Mouse (Mus musculus) midbrain, embryonic 10.5 days (tissue): ENCODE data around the gene Ywhah. TPM values are rescaled to one million over a fixed set of nuclear protein-coding genes. Genes with fewer than 3 reads are reported as not detected.
A peak's percentile ranks its signal among the peaks of the same experiment; 100 is the strongest.
"Not testable (repeated sequence)": the region's sequence is repeated elsewhere in the genome, so short reads cannot be mapped to it uniquely, and the experiment has no call there.

ENCODE experiments used
- DNase-seq: peaks from one replicate; pipeline ENCODE4 v3.0.0-alpha.2; 2017; ENCODE audit warnings: low spot score
- H3K27ac ChIP-seq: fragments of 300-500 bp; sonication (generic); replicated peaks from 2 replicates; pipeline ENCODE4 v1.5.1; 2016; ENCODE audit warnings: mild to moderate bottlenecking
- H3K27me3 ChIP-seq: fragments of 300-500 bp; sonication (generic); 2 replicates; pipeline ENCODE4 v1.6.1; 2016; ENCODE audit warnings: low read depth, mild to moderate bottlenecking; ENCODE audit not compliant: poor library complexity, severe bottlenecking
- H3K36me3 ChIP-seq: fragments of 300-500 bp; sonication (generic); 2 replicates; pipeline ENCODE4 v1.6.1; 2016; ENCODE audit warnings: mild to moderate bottlenecking, moderate library complexity
- H3K4me1 ChIP-seq: fragments of 300-500 bp; sonication (generic); 2 replicates; pipeline ENCODE4 v1.6.1; 2016
- H3K4me3 ChIP-seq: fragments of 300-500 bp; sonication (generic); 2 replicates; pipeline ENCODE4 v1.5.1; 2016; ENCODE audit warnings: mild to moderate bottlenecking, moderate library complexity
- H3K9me3 ChIP-seq: fragments of 300-500 bp; sonication (generic); replicated peaks from 2 replicates; pipeline ENCODE4 v1.6.1; 2016; ENCODE audit warnings: mild to moderate bottlenecking
- WGBS: fragments of 180-500 bp; shearing (Covaris S2); methylation state at CpG from one replicate; pipeline ENCODE4 v1.1.7; 2016; 5-methylcytosine and 5-hydroxymethylcytosine counted together
- polyA plus RNA-seq: library from polyadenylated mRNA; unstranded; fragments of >200 nt; fragmentation: Nextera tagmentation; extraction: Ambion mirVana; gene quantifications from 2 replicates; pipeline ENCODE4 v1.2.1, GENCODE M21; 2016

Gene Ywhah
- polyA plus RNA-seq, 1 experiment from 2014 or later = 467 TPM

- WGBS = 4% methylated on average over 15 of the region's 15 CpGs
- H3K27me3 ChIP-seq = no peaks in the 10 kb centered on the region
These were observed 441 bp upstream of the Ywhah start for GRCm38 (mm10) chr5:33018189-33018560.

DNA sequence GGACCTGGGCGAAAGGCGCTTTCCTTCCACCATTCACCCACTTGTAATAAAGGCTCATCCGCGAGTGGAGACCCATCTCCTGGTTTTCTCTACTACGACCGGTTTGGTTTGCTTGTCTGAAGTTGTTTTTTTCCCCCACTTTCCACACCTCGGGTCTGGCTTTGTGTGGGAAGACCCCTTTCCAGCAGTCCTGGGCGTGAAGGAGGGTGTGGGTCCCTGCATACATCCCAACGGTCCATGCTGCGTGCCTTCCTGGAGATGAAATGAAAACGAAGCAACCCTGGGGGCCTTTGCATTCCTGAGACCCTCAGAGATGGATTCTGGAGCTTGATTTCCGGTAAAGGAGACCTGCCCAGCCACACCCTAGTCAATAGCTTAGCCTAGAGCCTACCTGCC lies 808 bp downstream of the Ywhah start:
- peak overlapping the region; percentile 92 for H3K4me3 ChIP-seq
- 0% methylated on average over 12 of the region's 12 CpGs for WGBS
- peak overlapping the region; percentile 99 for H3K27ac ChIP-seq
- no peaks in the 10 kb centered on the region for H3K9me3 ChIP-seq
- no peak for DNase-seq
- H3K27me3 ChIP-seq = no peaks in the 10 kb centered on the region
- H3K36me3 ChIP-seq = peaks cover 34% of the 10 kb centered on the region
- peaks cover 39% of the 10 kb centered on the region for H3K4me1 ChIP-seq

More at GRCm38 (mm10) chr5:33018189-33018560, 441 bp upstream of the Ywhah start:
- Histone ChIP-seq H3K27ac (peak overlapping the region; percentile 99), H3K4me1 (peaks cover 37% of the 10 kb centered on the region), H3K4me3 (peak overlapping the region; percentile 92), H3K9me3 (no peaks in the 10 kb centered on the region), H3K36me3 (peaks cover 21% of the 10 kb centered on the region)
- no peak for DNase-seq

DNA sequence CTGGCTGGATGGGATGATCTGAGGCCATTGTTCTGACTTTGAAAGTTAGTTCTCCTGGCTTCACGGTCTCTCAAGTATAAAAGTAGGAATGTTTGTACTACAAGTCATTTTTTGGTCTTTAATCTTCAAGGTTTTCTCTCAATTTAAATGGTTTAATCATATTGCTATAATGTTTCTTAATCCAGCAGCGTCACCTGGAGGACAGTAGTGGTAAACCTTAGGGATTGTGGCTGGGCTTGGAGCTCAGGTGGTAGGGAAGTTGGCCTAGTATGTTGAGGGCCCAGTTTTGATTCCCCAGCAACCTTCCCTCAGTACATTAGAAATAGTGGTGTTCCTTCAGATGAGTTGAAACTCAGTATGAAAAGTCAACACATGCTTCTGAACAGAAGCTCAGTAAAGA lies 3.0 kb downstream of the Ywhah start:
- peaks cover 56% of the 10 kb centered on the region for H3K36me3 ChIP-seq
- no peaks in the 10 kb centered on the region for H3K27me3 ChIP-seq
- 87% methylated on average over 2 of the region's 2 CpGs for WGBS

DNA sequence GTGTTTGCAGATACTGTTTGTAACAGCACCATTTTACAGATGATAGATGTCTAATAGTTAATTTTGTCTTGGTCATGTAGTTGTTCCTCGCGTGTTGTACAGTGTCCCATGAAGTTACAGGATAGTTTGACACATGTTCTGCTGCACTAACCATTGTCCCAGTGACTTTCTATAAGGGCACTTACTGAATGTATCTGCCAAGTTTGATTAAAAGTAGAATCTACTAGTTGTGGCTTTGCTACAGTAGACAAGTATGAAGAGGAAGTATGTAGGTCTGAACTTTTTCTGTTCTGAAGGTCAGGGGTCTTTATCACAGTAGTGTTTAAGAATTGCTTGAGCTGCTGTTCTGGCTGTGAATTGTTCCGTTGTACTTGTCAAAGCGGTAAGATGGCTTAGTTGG lies 4.7 kb downstream of the Ywhah start:
- H3K36me3 ChIP-seq = peaks cover 66% of the 10 kb centered on the region
- no peaks in the 10 kb centered on the region for H3K27me3 ChIP-seq
- no peaks in the 10 kb centered on the region for H3K9me3 ChIP-seq
- no peak overlapping the region for H3K27ac ChIP-seq
- no peak overlapping the region for H3K4me3 ChIP-seq
- DNase-seq = no peak
- WGBS = 94% methylated on average over 4 of the region's 4 CpGs
- peaks cover 29% of the 10 kb centered on the region for H3K4me1 ChIP-seq

More for the DNA sequence above, 3.0 kb downstream of the Ywhah start:
- Histone ChIP-seq H3K9me3 (no peaks in the 10 kb centered on the region), H3K4me1 (peaks cover 39% of the 10 kb centered on the region), H3K27ac (no peak overlapping the region), H3K4me3 (no peak overlapping the region)
- no peak for DNase-seq

DNA sequence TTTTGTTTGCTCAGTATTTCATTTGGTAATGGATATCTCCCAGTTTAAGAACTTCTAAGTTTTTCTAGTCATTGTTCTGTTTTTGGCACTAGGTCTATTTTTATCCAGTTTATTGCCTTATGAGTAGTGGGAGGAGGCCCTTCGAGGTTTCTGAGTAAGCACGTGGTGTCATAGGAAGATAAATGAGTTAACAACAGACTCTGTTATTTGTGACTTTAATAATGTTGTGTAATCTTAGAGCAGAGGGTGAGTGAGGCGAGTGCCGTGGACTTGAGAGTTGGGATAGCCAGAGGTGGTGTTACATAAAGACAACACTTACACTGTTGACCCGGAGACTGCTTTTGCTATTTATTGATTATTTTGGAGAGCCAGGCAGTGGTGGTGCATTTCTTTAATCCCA lies 5.9 kb downstream of the Ywhah start:
- Histone ChIP-seq H3K36me3 (peaks cover 76% of the 10 kb centered on the region), H3K27me3 (no peaks in the 10 kb centered on the region), H3K9me3 (no peaks in the 10 kb centered on the region), H3K4me1 (peaks cover 34% of the 10 kb centered on the region), H3K4me3 (no peak overlapping the region), H3K27ac (no peak overlapping the region)
- no peak for DNase-seq
- WGBS = 90% methylated on average over 5 of the region's 5 CpGs

- Histone ChIP-seq H3K27ac (no peak overlapping the region), H3K4me3 (no peak overlapping the region), H3K36me3 (peaks cover 50% of the 10 kb centered on the region), H3K4me1 (peaks cover 37% of the 10 kb centered on the region), H3K27me3 (no peaks in the 10 kb centered on the region), H3K9me3 (no peaks in the 10 kb centered on the region)
- WGBS = 87% methylated on average over 2 of the region's 2 CpGs
- DNase-seq = no peak
These were observed 10.0 kb downstream of the Ywhah start for GRCm38 (mm10) chr5:33028656-33029055.

DNA sequence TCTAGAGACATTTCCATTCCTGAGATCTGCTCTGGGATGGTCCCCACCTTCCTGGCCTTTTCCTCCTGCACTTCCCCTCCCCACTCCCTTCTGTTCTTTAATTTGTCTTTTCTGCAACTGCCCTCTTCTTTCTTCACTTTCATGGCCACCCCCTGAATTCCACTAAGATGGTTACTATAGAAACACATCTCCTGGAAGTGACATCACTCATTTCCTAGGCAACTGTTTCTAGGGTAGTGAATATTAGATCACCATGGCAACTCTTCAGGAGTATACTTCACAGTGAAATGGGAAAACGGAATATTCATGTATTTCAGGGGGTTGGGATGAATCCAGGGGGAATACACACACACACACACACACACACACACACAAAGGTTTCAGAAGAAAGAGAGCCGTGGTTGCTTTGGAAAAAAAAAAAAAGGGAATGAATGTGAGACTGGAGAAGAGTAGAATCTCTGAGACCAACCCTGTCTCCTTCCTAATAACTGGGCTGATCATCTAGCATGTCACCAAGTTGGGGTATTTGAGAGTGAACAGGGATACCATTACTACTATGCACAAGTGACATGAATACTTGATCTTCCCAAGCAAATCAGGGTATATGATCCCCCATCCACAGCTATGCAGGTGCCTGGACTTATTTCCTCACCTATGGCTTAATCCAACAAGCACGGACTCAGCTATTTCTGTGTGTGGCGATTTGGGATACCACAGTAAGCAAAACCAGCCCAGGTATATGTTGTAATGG lies 12.0 kb downstream of the Ywhah start:
- Histone ChIP-seq H3K4me3 (no peak overlapping the region), H3K27ac (peak overlapping the region; percentile 63; the same call in 1 of the 2 replicates), H3K36me3 (peaks cover 31% of the 10 kb centered on the region), H3K9me3 (no peaks in the 10 kb centered on the region), H3K27me3 (no peaks in the 10 kb centered on the region), H3K4me1 (peaks cover 35% of the 10 kb centered on the region)
- DNase-seq = no peak
- 71% methylated on average over 4 of the region's 4 CpGs for WGBS

GRCm38 (mm10) chr5:33032036-33032773 lies 13.6 kb downstream of the Ywhah start:
- H3K4me3 ChIP-seq = no peak overlapping the region
- H3K36me3 ChIP-seq = peaks cover 17% of the 10 kb centered on the region
- H3K9me3 ChIP-seq = no peaks in the 10 kb centered on the region
- peaks cover 35% of the 10 kb centered on the region for H3K4me1 ChIP-seq
- WGBS = 85% methylated on average over 10 of the region's 10 CpGs
- no peaks in the 10 kb centered on the region for H3K27me3 ChIP-seq
- H3K27ac ChIP-seq = 0 out of 2 replicates have a peak overlapping the region, but pooled peaks have one; percentile 38
- DNase-seq = no peak

DNA sequence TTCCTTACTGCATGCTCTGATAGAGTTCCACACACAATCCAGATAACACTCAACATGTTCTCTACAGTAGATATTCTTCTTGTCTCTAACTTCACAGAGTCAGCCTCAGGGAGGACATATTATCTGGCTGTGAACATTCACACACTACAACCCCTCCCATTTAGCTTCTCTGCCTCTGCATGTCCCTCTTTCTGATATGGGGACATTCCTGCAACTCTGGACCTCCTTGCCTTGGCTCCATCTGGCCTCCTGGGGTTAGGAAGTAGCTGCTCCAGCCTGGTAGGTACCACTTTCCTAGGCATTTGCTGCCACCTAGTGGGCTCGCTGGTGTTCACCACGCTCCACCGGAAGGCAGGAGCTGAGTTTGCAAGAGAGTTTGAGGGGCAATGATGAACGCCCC lies 14.5 kb downstream of the Ywhah start:
- no peak overlapping the region for H3K27ac ChIP-seq
- 3% methylated on average over 4 of the region's 4 CpGs for whole genome bisulfite sequencing
- no peaks in the 10 kb centered on the region for H3K27me3 ChIP-seq
- H3K4me3 ChIP-seq = no peak overlapping the region
- H3K4me1 ChIP-seq = peaks cover 35% of the 10 kb centered on the region
- DNase-seq = peak; percentile 87
- H3K36me3 ChIP-seq = peaks cover 12% of the 10 kb centered on the region
- no peaks in the 10 kb centered on the region for H3K9me3 ChIP-seq

GRCm38 (mm10) chr5:33033633-33034032 lies 15.0 kb downstream of the Ywhah start:
- H3K9me3 ChIP-seq, H3K4me3 ChIP-seq, H3K36me3 ChIP-seq, H3K27ac ChIP-seq, H3K27me3 ChIP-seq, DNase-seq: not testable (repeated sequence)
- peaks cover 39% of the 10 kb centered on the region for H3K4me1 ChIP-seq
- 45% methylated on average over 8 of the region's 8 CpGs for WGBS

- H3K9me3 ChIP-seq = no peaks in the 10 kb centered on the region
- no peak overlapping the region for H3K4me3 ChIP-seq
- 18% methylated on average over 7 of the region's 7 CpGs for WGBS
- no peak overlapping the region for H3K27ac ChIP-seq
- DNase-seq = no peak
- peaks cover 35% of the 10 kb centered on the region for H3K4me1 ChIP-seq
- H3K36me3 ChIP-seq = peaks cover 2% of the 10 kb centered on the region; the same call in 1 of the 2 replicates
- H3K27me3 ChIP-seq = no peaks in the 10 kb centered on the region
These were observed 15.5 kb downstream of the Ywhah start for GRCm38 (mm10) chr5:33034100-33034499.

- no peak for DNase-seq
- no peak overlapping the region for H3K4me3 ChIP-seq
- no peaks in the 10 kb centered on the region for H3K9me3 ChIP-seq
- 38% methylated on average over 3 of the region's 3 CpGs for WGBS
- H3K27ac ChIP-seq = no peak overlapping the region
- H3K36me3 ChIP-seq = no peaks in the 10 kb centered on the region
- H3K4me1 ChIP-seq = peaks cover 31% of the 10 kb centered on the region
- H3K27me3 ChIP-seq = no peaks in the 10 kb centered on the region
These were observed 16.3 kb downstream of the Ywhah start for GRCm38 (mm10) chr5:33034916-33035315.
